Mouse (Mus musculus): ENCODE results near the gene Spata18.

The Spata18 gene

DNA sequence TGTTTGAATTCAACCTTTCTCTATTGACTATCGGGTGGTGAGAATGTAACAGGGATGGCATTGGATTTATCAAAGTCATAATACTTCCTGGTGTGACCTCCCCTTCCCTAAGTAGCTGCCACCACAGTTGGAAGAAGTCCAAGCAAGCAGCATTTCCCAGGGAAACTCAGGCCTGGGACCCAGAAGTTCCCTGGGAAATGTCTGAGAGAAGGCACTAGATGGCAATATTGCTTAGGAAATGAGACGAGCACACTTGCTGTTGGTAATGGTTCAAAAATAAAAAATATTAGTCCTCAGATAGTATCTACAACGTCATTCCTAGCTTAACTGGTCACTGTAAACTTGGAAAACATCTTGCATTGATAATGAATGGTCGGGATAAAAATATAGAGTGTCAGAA lies 35.0 kb downstream of the Spata18 start:
- DNase-seq (ENCODE audit: low read depth, low spot score), result no peak
- H3K27me3 ChIP-seq (ENCODE audit: control insufficient read depth, insufficient read depth, low read length, poor library complexity, severe bottlenecking), result no peaks in the 10 kb centered on the region
- no peaks in the 10 kb centered on the region for H3K36me3 ChIP-seq (ENCODE audit: control insufficient read depth, insufficient read depth, low read length, poor library complexity, severe bottlenecking)

DNA sequence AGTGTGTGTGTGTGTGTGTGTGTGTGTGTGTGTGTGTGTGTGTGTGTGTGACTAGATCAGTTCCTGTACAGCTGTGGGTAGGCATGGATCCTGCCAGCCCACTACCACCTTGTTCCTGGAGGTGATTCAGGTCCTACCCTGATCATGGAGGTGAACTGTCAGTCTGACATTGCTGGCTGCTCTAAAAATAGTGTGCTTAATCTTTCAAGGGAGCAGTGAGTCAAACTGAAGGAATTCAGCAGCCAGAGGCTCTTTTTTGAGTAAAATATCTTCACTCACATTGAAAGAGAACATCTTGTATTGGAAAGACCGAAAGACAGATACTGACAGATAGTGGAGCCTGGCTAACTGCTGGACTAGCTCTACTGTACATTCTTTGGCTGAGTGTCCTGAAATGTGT lies 37.4 kb downstream of the Spata18 start:
- Histone ChIP-seq H3K36me3 (ENCODE audit: control insufficient read depth, insufficient read depth, low read length, poor library complexity, severe bottlenecking) (no peaks in the 10 kb centered on the region), H3K27me3 (ENCODE audit: control insufficient read depth, insufficient read depth, low read length, poor library complexity, severe bottlenecking) (no peaks in the 10 kb centered on the region)
- DNase-seq (ENCODE audit: low read depth, low spot score), result no peak

DNA sequence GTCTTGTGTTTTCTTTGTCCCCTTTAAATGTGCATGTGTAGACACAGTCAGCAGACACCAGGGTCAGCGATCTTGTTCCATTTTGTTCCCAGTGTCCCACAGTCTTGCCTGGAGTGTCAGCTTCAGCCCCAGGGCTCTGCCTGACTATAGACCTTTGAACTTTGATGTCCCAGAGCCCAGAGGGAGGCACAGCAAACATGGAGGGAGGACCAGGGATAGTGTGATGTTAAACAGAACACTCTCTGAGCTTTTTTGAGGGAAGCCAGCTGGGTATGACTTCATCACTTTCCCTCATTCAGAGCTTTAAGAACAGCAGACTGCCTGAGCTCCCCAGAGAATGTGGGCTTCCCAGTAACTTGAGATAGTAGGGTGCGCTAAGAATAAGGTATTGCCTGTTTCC lies 39.0 kb downstream of the Spata18 start:
- H3K27me3 ChIP-seq (ENCODE audit: control insufficient read depth, insufficient read depth, low read length, poor library complexity, severe bottlenecking), result no peaks in the 10 kb centered on the region
- no peaks in the 10 kb centered on the region for H3K36me3 ChIP-seq (ENCODE audit: control insufficient read depth, insufficient read depth, low read length, poor library complexity, severe bottlenecking)
- DNase-seq (ENCODE audit: low read depth, low spot score), result no peak

GRCm38 (mm10) chr5:73691723-73692520 lies 40.7 kb downstream of the Spata18 start:
- no peak for DNase-seq (ENCODE audit: low read depth, low spot score)

GRCm38 (mm10) chr5:73693778-73694177 lies 42.6 kb downstream of the Spata18 start:
- DNase-seq (ENCODE audit: low read depth, low spot score), result no peak
- H3K27me3 ChIP-seq (ENCODE audit: control insufficient read depth, insufficient read depth, low read length, poor library complexity, severe bottlenecking), result no peaks in the 10 kb centered on the region
- no peaks in the 10 kb centered on the region for H3K36me3 ChIP-seq (ENCODE audit: control insufficient read depth, insufficient read depth, low read length, poor library complexity, severe bottlenecking)

More at GRCm38 (mm10) chr5:73691723-73692520, 40.7 kb downstream of the Spata18 start:
- H3K27me3 ChIP-seq (ENCODE audit: control insufficient read depth, insufficient read depth, low read length, poor library complexity, severe bottlenecking), result no peaks in the 10 kb centered on the region
- no peaks in the 10 kb centered on the region for H3K36me3 ChIP-seq (ENCODE audit: control insufficient read depth, insufficient read depth, low read length, poor library complexity, severe bottlenecking)

- DNase-seq (ENCODE audit: low read depth, low spot score), result no peak
- Histone ChIP-seq H3K36me3 (ENCODE audit: control insufficient read depth, insufficient read depth, low read length, poor library complexity, severe bottlenecking) (no peaks in the 10 kb centered on the region), H3K27me3 (ENCODE audit: control insufficient read depth, insufficient read depth, low read length, poor library complexity, severe bottlenecking) (no peaks in the 10 kb centered on the region)
Measured at GRCm38 (mm10) chr5:73694254-73695015, 43.3 kb downstream of the Spata18 start.

- DNase-seq (ENCODE audit: low read depth, low spot score), result no peak
- no peaks in the 10 kb centered on the region for H3K27me3 ChIP-seq (ENCODE audit: control insufficient read depth, insufficient read depth, low read length, poor library complexity, severe bottlenecking)
- no peaks in the 10 kb centered on the region for H3K36me3 ChIP-seq (ENCODE audit: control insufficient read depth, insufficient read depth, low read length, poor library complexity, severe bottlenecking)
Measured at GRCm38 (mm10) chr5:73697700-73698099, 46.5 kb downstream of the Spata18 start.

- DNase-seq (ENCODE audit: low read depth, low spot score), result no peak
- Histone ChIP-seq H3K27me3 (ENCODE audit: control insufficient read depth, insufficient read depth, low read length, poor library complexity, severe bottlenecking) (no peaks in the 10 kb centered on the region), H3K36me3 (ENCODE audit: control insufficient read depth, insufficient read depth, low read length, poor library complexity, severe bottlenecking) (no peaks in the 10 kb centered on the region)
Measured at GRCm38 (mm10) chr5:73701063-73701890, 50.1 kb downstream of the Spata18 start.

GRCm38 (mm10) chr5:73701946-73702710 lies 50.9 kb downstream of the Spata18 start:
- H3K36me3 ChIP-seq (ENCODE audit: control insufficient read depth, insufficient read depth, low read length, poor library complexity, severe bottlenecking), result no peaks in the 10 kb centered on the region
- no peak for DNase-seq (ENCODE audit: low read depth, low spot score)
- no peaks in the 10 kb centered on the region for H3K27me3 ChIP-seq (ENCODE audit: control insufficient read depth, insufficient read depth, low read length, poor library complexity, severe bottlenecking)

GRCm38 (mm10) chr5:73703096-73703495 lies 51.9 kb downstream of the Spata18 start:
- no peaks in the 10 kb centered on the region for H3K27me3 ChIP-seq (ENCODE audit: control insufficient read depth, insufficient read depth, low read length, poor library complexity, severe bottlenecking)
- no peaks in the 10 kb centered on the region for H3K36me3 ChIP-seq (ENCODE audit: control insufficient read depth, insufficient read depth, low read length, poor library complexity, severe bottlenecking)
- DNase-seq (ENCODE audit: low read depth, low spot score), result no peak

DNA sequence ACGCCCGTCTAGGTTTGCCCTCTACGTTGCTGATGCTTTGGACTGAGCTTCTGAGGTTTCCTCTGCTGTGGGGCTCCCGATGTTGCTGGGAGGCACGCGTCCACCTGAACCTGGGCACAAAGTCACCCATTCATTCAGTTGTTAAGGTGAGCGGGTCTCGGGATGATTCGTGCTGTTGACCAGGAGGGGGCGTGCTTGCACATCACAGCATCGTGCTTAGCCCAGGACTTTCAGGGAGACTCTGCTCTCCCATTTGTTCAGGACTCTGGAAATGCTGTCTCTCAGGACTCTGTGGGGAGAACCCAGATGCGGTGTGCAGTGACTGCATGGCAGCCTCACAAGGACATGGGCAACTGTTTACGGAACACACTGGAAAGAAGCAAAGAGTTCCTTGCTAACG lies 53.1 kb downstream of the Spata18 start:
- Histone ChIP-seq H3K36me3 (ENCODE audit: control insufficient read depth, insufficient read depth, low read length, poor library complexity, severe bottlenecking) (no peaks in the 10 kb centered on the region), H3K27me3 (ENCODE audit: control insufficient read depth, insufficient read depth, low read length, poor library complexity, severe bottlenecking) (no peaks in the 10 kb centered on the region)
- no peak for DNase-seq (ENCODE audit: low read depth, low spot score)

DNA sequence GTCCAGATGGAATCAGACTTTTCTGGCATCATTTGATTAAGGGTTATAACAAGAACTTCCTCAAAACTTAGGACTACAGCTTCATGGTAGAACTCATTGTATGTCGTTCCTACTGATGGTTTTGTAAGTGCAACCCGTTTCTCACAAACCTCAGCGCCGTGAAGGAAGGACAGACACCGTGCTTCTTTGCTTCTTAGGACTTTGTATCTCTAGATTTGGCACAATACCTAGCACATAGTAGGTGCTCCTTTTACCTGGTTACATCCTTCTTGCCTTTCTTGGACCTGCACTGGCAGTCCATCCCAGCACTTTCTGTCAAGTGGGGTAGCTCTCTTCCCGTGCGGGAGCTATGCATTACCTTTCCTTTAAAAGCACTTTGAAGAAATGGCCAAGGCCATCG lies 53.6 kb downstream of the Spata18 start:
- DNase-seq (ENCODE audit: low read depth, low spot score), result no peak
- Histone ChIP-seq H3K36me3 (ENCODE audit: control insufficient read depth, insufficient read depth, low read length, poor library complexity, severe bottlenecking) (no peaks in the 10 kb centered on the region), H3K27me3 (ENCODE audit: control insufficient read depth, insufficient read depth, low read length, poor library complexity, severe bottlenecking) (no peaks in the 10 kb centered on the region)

DNA sequence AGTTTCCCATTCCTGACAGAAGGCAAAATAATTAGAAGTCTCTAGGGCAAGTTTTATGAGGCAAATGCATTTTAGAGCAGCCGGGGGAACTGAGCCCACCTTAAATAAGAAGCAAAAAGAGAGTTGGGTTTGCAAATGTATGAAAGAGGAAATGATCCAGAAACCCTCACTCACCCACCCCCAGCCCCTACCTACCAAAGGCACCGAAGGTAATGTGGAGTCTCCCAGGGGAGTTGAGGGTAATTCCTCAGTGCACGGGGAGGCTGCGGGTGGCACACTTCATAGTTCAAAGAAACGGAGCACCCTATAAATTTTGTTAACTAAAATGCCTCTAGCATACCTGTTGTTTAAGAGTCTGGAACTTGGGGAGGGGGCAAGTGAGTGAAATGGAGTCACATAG lies 54.1 kb downstream of the Spata18 start:
- DNase-seq (ENCODE audit: low read depth, low spot score), result no peak
- H3K27me3 ChIP-seq (ENCODE audit: control insufficient read depth, insufficient read depth, low read length, poor library complexity, severe bottlenecking), result no peaks in the 10 kb centered on the region
- H3K36me3 ChIP-seq (ENCODE audit: control insufficient read depth, insufficient read depth, low read length, poor library complexity, severe bottlenecking), result no peaks in the 10 kb centered on the region

- no peak for DNase-seq (ENCODE audit: low read depth, low spot score)
- H3K36me3 ChIP-seq (ENCODE audit: control insufficient read depth, insufficient read depth, low read length, poor library complexity, severe bottlenecking), result no peaks in the 10 kb centered on the region
- no peaks in the 10 kb centered on the region for H3K27me3 ChIP-seq (ENCODE audit: control insufficient read depth, insufficient read depth, low read length, poor library complexity, severe bottlenecking)
Measured at GRCm38 (mm10) chr5:73712852-73713251, 61.7 kb downstream of the Spata18 start.
